Mouse (Mus musculus): ENCODE data around the gene Rcsd1. TPM values are rescaled to one million over a fixed set of nuclear protein-coding genes. Genes with fewer than 3 reads are reported as not detected.
A peak's percentile ranks its signal among the peaks of the same experiment; 100 is the strongest.

Gene Rcsd1
- polyA plus RNA-seq, 1 experiment from 2014 or later, result 81.2 TPM

GRCm38 (mm10) chr1:165678861-165679617 lies 30.5 kb downstream of the Rcsd1 start:
- Histone ChIP-seq H3K36me3 (ENCODE audit: control insufficient read depth, insufficient read depth, low read length) (peaks cover 50% of the 10 kb centered on the region), H3K27me3 (ENCODE audit: control insufficient read depth, insufficient read depth, low read length) (no peaks in the 10 kb centered on the region), H3K9ac (ENCODE audit: low read length) (no peak overlapping the region), H3K4me1 (ENCODE audit: control insufficient read depth in 2 of 2, insufficient read depth in 2 of 2, low read length in 2 of 2) (peaks cover 63 to 95% of the 10 kb centered on the region in 2 experiments), H3K9me3 (ENCODE audit: control insufficient read depth, low read length) (no peaks in the 10 kb centered on the region), H3K27ac (replicated peaks in 1 of 2; ENCODE audit: control insufficient read depth in 1 of 2, insufficient read depth in 1 of 2, low read depth in 2 of 2, low read length in 2 of 2) (peak overlapping the region; percentile 60 to 82), H3K4me2 (ENCODE audit: low read length) (no peak overlapping the region), H3K4me3 (ENCODE audit: control insufficient read depth in 1 of 2, insufficient read depth in 1 of 2, low read depth in 1 of 2, low read length in 2 of 2) (no peak overlapping the region)
- 71% methylated on average over 15 of the region's 15 CpGs for WGBS
- no peak for ATAC-seq (ENCODE audit: insufficient number of reproducible peaks, insufficient read depth, low FRiP score, low read depth)

DNA sequence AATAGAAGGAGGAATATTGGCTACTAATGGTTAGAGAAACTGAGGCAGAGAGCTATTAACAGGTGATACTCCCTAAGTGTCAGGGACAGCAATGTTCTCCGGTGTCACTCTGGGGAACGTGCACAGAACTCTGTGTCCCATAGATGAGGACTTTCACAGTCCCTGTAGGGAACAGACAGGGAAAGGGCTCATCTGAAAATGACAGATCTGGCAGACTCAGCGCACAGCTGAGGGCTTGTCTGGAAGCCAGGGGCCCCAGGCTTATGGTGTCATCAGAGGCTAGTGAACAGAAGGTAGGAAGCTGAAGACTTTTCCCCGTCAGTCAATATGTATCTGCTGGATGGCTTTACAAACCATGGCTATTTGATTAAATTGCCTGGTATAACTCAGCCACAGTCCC lies 32.0 kb downstream of the Rcsd1 start:
- Histone ChIP-seq H3K4me3 (ENCODE audit: control insufficient read depth in 1 of 2, insufficient read depth in 1 of 2, low read depth in 1 of 2, low read length in 2 of 2) (no peak overlapping the region), H3K9ac (ENCODE audit: low read length) (peak overlapping the region; percentile 55; the same call in 1 of the 2 replicates), H3K4me1 (ENCODE audit: control insufficient read depth in 2 of 2, insufficient read depth in 2 of 2, low read length in 2 of 2) (peaks cover 59 to 88% of the 10 kb centered on the region in 2 experiments)

GRCm38 (mm10) chr1:165676993-165677392 lies 32.6 kb downstream of the Rcsd1 start:
- H3K36me3 ChIP-seq (ENCODE audit: control insufficient read depth, insufficient read depth, low read length), result peaks cover 52% of the 10 kb centered on the region
- H3K27ac ChIP-seq (replicated peaks in 1 of 2; ENCODE audit: control insufficient read depth in 1 of 2, insufficient read depth in 1 of 2, low read depth in 2 of 2, low read length in 2 of 2), result peak overlapping the region; percentile 70 to 82
- H3K4me1 ChIP-seq (ENCODE audit: control insufficient read depth in 2 of 2, insufficient read depth in 2 of 2, low read length in 2 of 2), result peaks cover 56 to 88% of the 10 kb centered on the region in 2 experiments
- peak; percentile 45; the same call in 1 of the 2 replicates for ATAC-seq (ENCODE audit: insufficient number of reproducible peaks, insufficient read depth, low FRiP score, low read depth)
- H3K9me3 ChIP-seq (ENCODE audit: control insufficient read depth, low read length), result no peaks in the 10 kb centered on the region
- H3K4me2 ChIP-seq (ENCODE audit: low read length), result no peak overlapping the region
- no peak overlapping the region for H3K4me3 ChIP-seq (ENCODE audit: control insufficient read depth in 1 of 2, insufficient read depth in 1 of 2, low read depth in 1 of 2, low read length in 2 of 2)
- peak overlapping the region; percentile 31; the same call in 1 of the 2 replicates for H3K9ac ChIP-seq (ENCODE audit: low read length)
- no peaks in the 10 kb centered on the region for H3K27me3 ChIP-seq (ENCODE audit: control insufficient read depth, insufficient read depth, low read length)
- WGBS, result 22% methylated on average over 3 of the region's 3 CpGs

More for the DNA sequence above, 32.0 kb downstream of the Rcsd1 start:
- H3K4me2 ChIP-seq (ENCODE audit: low read length), result no peak overlapping the region; the same call in 1 of the 2 replicates
- ATAC-seq (ENCODE audit: insufficient number of reproducible peaks, insufficient read depth, low FRiP score, low read depth), result no peak
- peaks cover 47% of the 10 kb centered on the region for H3K36me3 ChIP-seq (ENCODE audit: control insufficient read depth, insufficient read depth, low read length)
- 35% methylated on average over 4 of the region's 4 CpGs for WGBS
- H3K27me3 ChIP-seq (ENCODE audit: control insufficient read depth, insufficient read depth, low read length), result no peaks in the 10 kb centered on the region
- H3K27ac ChIP-seq (replicated peaks in 1 of 2; ENCODE audit: control insufficient read depth in 1 of 2, insufficient read depth in 1 of 2, low read depth in 2 of 2, low read length in 2 of 2), result peak overlapping the region; percentile 70 to 82
- no peaks in the 10 kb centered on the region for H3K9me3 ChIP-seq (ENCODE audit: control insufficient read depth, low read length)

GRCm38 (mm10) chr1:165675167-165675566 lies 34.4 kb downstream of the Rcsd1 start:
- Histone ChIP-seq H3K36me3 (ENCODE audit: control insufficient read depth, insufficient read depth, low read length) (peaks cover 59% of the 10 kb centered on the region), H3K4me2 (ENCODE audit: low read length) (no peak overlapping the region), H3K27ac (replicated peaks in 1 of 2; ENCODE audit: control insufficient read depth in 1 of 2, insufficient read depth in 1 of 2, low read depth in 2 of 2, low read length in 2 of 2) (peak overlapping the region in 1 of 2 experiments; percentile 25; a peak in 1 of 4 replicates), H3K27me3 (ENCODE audit: control insufficient read depth, insufficient read depth, low read length) (no peaks in the 10 kb centered on the region), H3K4me3 (ENCODE audit: control insufficient read depth in 1 of 2, insufficient read depth in 1 of 2, low read depth in 1 of 2, low read length in 2 of 2) (no peak overlapping the region), H3K9me3 (ENCODE audit: control insufficient read depth, low read length) (no peaks in the 10 kb centered on the region), H3K4me1 (ENCODE audit: control insufficient read depth in 2 of 2, insufficient read depth in 2 of 2, low read length in 2 of 2) (peaks cover 50 to 87% of the 10 kb centered on the region in 2 experiments), H3K9ac (ENCODE audit: low read length) (no peak overlapping the region; the same call in 1 of the 2 replicates)
- WGBS, result 72% methylated on average over 9 of the region's 9 CpGs
- no peak for ATAC-seq (ENCODE audit: insufficient number of reproducible peaks, insufficient read depth, low FRiP score, low read depth)

DNA sequence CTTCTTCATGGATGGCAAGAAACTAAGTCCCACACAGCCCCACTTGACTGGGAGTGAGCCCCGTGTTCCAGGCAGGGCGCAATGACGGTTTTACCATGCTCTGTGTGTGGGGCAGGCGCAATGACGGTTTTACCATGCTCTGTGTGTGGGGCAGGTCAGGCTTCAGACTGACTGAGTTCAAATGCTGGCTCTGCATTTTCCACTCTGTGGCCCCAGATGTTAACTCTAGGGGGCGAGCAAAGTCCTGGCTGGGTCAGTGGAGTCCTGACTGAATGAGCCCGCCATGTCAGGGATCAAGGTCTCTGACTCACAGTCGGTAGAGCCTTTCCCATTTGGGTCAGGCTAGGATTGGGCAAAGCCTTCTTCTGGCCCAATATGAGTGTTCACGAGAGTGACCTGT lies 37.2 kb downstream of the Rcsd1 start:
- Histone ChIP-seq H3K4me3 (ENCODE audit: control insufficient read depth in 1 of 2, insufficient read depth in 1 of 2, low read depth in 1 of 2, low read length in 2 of 2) (no peak overlapping the region), H3K4me1 (ENCODE audit: control insufficient read depth in 2 of 2, insufficient read depth in 2 of 2, low read length in 2 of 2) (peaks cover 44 to 87% of the 10 kb centered on the region in 2 experiments), H3K27ac (replicated peaks in 1 of 2; ENCODE audit: control insufficient read depth in 1 of 2, insufficient read depth in 1 of 2, low read depth in 2 of 2, low read length in 2 of 2) (no peak overlapping the region; a peak in 1 of 4 replicates), H3K27me3 (ENCODE audit: control insufficient read depth, insufficient read depth, low read length) (no peaks in the 10 kb centered on the region), H3K4me2 (ENCODE audit: low read length) (no peak overlapping the region), H3K36me3 (ENCODE audit: control insufficient read depth, insufficient read depth, low read length) (peaks cover 51% of the 10 kb centered on the region), H3K9ac (ENCODE audit: low read length) (no peak overlapping the region), H3K9me3 (ENCODE audit: control insufficient read depth, low read length) (no peaks in the 10 kb centered on the region)
- ATAC-seq (ENCODE audit: insufficient number of reproducible peaks, insufficient read depth, low FRiP score, low read depth), result no peak
- WGBS, result 77% methylated on average over 9 of the region's 9 CpGs

- Histone ChIP-seq H3K9me3 (ENCODE audit: control insufficient read depth, low read length) (no peaks in the 10 kb centered on the region), H3K27ac (replicated peaks in 1 of 2; ENCODE audit: control insufficient read depth in 1 of 2, insufficient read depth in 1 of 2, low read depth in 2 of 2, low read length in 2 of 2) (peak overlapping the region in 1 of 2 experiments; percentile 95; a peak in 2 of 4 replicates), H3K4me2 (ENCODE audit: low read length) (no peak overlapping the region), H3K4me1 (ENCODE audit: control insufficient read depth in 2 of 2, insufficient read depth in 2 of 2, low read length in 2 of 2) (peaks cover 36 to 87% of the 10 kb centered on the region in 2 experiments), H3K36me3 (ENCODE audit: control insufficient read depth, insufficient read depth, low read length) (peaks cover 43% of the 10 kb centered on the region), H3K27me3 (ENCODE audit: control insufficient read depth, insufficient read depth, low read length) (no peaks in the 10 kb centered on the region), H3K4me3 (ENCODE audit: control insufficient read depth in 1 of 2, insufficient read depth in 1 of 2, low read depth in 1 of 2, low read length in 2 of 2) (no peak overlapping the region), H3K9ac (ENCODE audit: low read length) (no peak overlapping the region)
- no peak for ATAC-seq (ENCODE audit: insufficient number of reproducible peaks, insufficient read depth, low FRiP score, low read depth)
- WGBS, result 41% methylated on average over 6 of the region's 6 CpGs
These were observed 39.5 kb downstream of the Rcsd1 start for GRCm38 (mm10) chr1:165670056-165670455.

GRCm38 (mm10) chr1:165668904-165669303 lies 40.7 kb downstream of the Rcsd1 start:
- Histone ChIP-seq H3K9ac (ENCODE audit: low read length) (no peak overlapping the region), H3K9me3 (ENCODE audit: control insufficient read depth, low read length) (no peaks in the 10 kb centered on the region), H3K36me3 (ENCODE audit: control insufficient read depth, insufficient read depth, low read length) (peaks cover 47% of the 10 kb centered on the region), H3K27me3 (ENCODE audit: control insufficient read depth, insufficient read depth, low read length) (no peaks in the 10 kb centered on the region), H3K4me3 (ENCODE audit: control insufficient read depth in 1 of 2, insufficient read depth in 1 of 2, low read depth in 1 of 2, low read length in 2 of 2) (no peak overlapping the region), H3K4me2 (ENCODE audit: low read length) (no peak overlapping the region), H3K27ac (replicated peaks in 1 of 2; ENCODE audit: control insufficient read depth in 1 of 2, insufficient read depth in 1 of 2, low read depth in 2 of 2, low read length in 2 of 2) (peak overlapping the region; percentile 30 to 95; a peak in 3 of 4 replicates), H3K4me1 (ENCODE audit: control insufficient read depth in 2 of 2, insufficient read depth in 2 of 2, low read length in 2 of 2) (peaks cover 38 to 84% of the 10 kb centered on the region in 2 experiments)
- no peak for ATAC-seq (ENCODE audit: insufficient number of reproducible peaks, insufficient read depth, low FRiP score, low read depth)
- 41% methylated on average over 4 of the region's 4 CpGs for WGBS
